25 mouse cellular contexts compared by ENCODE assay signal in the genomic region with DNA sequence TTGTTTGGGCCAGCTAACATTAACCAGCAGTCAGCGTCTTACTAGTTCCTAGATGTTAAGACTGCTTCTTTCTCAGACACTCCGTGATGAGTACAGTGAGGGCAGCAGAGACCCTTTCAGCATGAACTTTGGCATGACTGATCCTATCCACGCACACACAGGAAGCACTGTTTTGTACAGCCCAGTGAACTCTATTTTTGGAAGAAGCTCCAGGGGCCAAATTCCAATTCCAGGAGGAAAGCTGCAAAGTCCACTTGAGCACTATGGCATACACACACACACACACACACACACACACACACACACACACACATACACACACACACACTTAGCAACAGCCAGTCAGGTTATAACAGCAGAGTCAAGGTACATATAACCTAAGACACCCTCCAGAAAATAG.
DNase-seq lines count a peak whose midpoint lies in the region; ATAC-seq and TF ChIP-seq lines count a peak whose summit lies in the region.
"Had no signal": no experiment of that assay in that cellular context is flagged by ENCODE, and none has a peak within 500 bp of the region (broad histone marks: within the 10 kb centered on the region; RNA-seq: fewer than 3 reads in every experiment).

No protein-coding gene starts in this region.

- no peaks in the 10 kb centered on the region for H3K4me1 ChIP-seq in kidney, embryonic 15.5 days
- H3K4me1 ChIP-seq in kidney, adult 2 months (ENCODE audit: control insufficient read depth, insufficient read depth, low read length): peaks cover 7% of the 10 kb centered on the region; the same call in 1 of the 2 replicates
- no peaks in the 10 kb centered on the region for H3K4me1 ChIP-seq in kidney, postnatal 0 days (replicated peaks; ENCODE audit: insufficient read depth, low read length)
- no peaks in the 10 kb centered on the region for H3K4me1 ChIP-seq in midbrain, embryonic 13.5 days (replicated peaks)
- H3K4me1 ChIP-seq: embryonic facial prominence, embryonic 10.5 days; embryonic facial prominence, embryonic 15.5 days; forebrain, embryonic 12.5 days; limb, embryonic 13.5 days; midbrain, embryonic 10.5 days; neural tube, embryonic 13.5 days had no signal

- no peaks in the 10 kb centered on the region for H3K9me3 ChIP-seq in kidney, embryonic 15.5 days (replicated peaks)
- H3K9me3 ChIP-seq in kidney, postnatal 0 days (replicated peaks; ENCODE audit: low read length): no peaks in the 10 kb centered on the region
- no peaks in the 10 kb centered on the region for H3K9me3 ChIP-seq in midbrain, embryonic 13.5 days
- H3K9me3 ChIP-seq: embryonic facial prominence, embryonic 10.5 days; embryonic facial prominence, embryonic 15.5 days; forebrain, embryonic 12.5 days; limb, embryonic 13.5 days; midbrain, embryonic 10.5 days; neural tube, embryonic 13.5 days had no signal

- no peak overlapping the region for H3K9ac ChIP-seq in kidney, embryonic 15.5 days
- no peak overlapping the region for H3K9ac ChIP-seq in kidney, postnatal 0 days (ENCODE audit: low read depth, low read length)
- H3K9ac ChIP-seq in midbrain, embryonic 13.5 days (replicated peaks): no peak overlapping the region
- H3K9ac ChIP-seq: embryonic facial prominence, embryonic 15.5 days; forebrain, embryonic 12.5 days; forebrain, postnatal 0 days; limb, embryonic 13.5 days; lung, embryonic 14.5 days; neural tube, embryonic 13.5 days had no signal

- no peak overlapping the region for H3K4me3 ChIP-seq in kidney, embryonic 15.5 days (replicated peaks)
- no peak overlapping the region for H3K4me3 ChIP-seq in kidney, adult 2 months (ENCODE audit: insufficient read depth, low read depth, low read length)
- H3K4me3 ChIP-seq in kidney, postnatal 0 days (replicated peaks; ENCODE audit: low read depth, low read length): no peak overlapping the region
- H3K4me3 ChIP-seq in midbrain, embryonic 13.5 days (replicated peaks): no peak overlapping the region
- H3K4me3 ChIP-seq: embryonic facial prominence, embryonic 10.5 days; embryonic facial prominence, embryonic 15.5 days; forebrain, embryonic 12.5 days; layer of hippocampus, adult 2 months; left cerebral cortex, adult 2 months; limb, embryonic 13.5 days; midbrain, embryonic 10.5 days; myocyte; neural tube, embryonic 13.5 days had no signal

- 69% methylated on average over 3 of the region's 3 CpGs for WGBS in kidney, embryonic 15.5 days
- WGBS in kidney, adult 2 months: 31% methylated on average over 3 of the region's 3 CpGs
- WGBS in kidney, postnatal 0 days: 58% methylated on average over 3 of the region's 3 CpGs
- 91% methylated on average over 3 of the region's 3 CpGs for WGBS in midbrain, embryonic 13.5 days

- no peak for TF ChIP-seq CTCF in kidney, adult 2 months (conservative IDR thresholded peaks at IDR 0.05; ENCODE audit: insufficient read depth, insufficient read length, low read depth, low read length)
- TF ChIP-seq CTCF in kidney, postnatal 0 days (IDR thresholded peaks at IDR 0.05; ENCODE audit: low read depth): no peak

- TF ChIP-seq POLR2A in kidney, adult 2 months (IDR thresholded peaks at IDR 0.05; ENCODE audit: low read depth, low read length): no peak

- no peak overlapping the region for H3K4me2 ChIP-seq in kidney, embryonic 15.5 days
- H3K4me2 ChIP-seq in kidney, postnatal 0 days (ENCODE audit: low read length): no peak overlapping the region
- no peak overlapping the region for H3K4me2 ChIP-seq in midbrain, embryonic 13.5 days (replicated peaks)
- H3K4me2 ChIP-seq: embryonic facial prominence, embryonic 15.5 days; forebrain, embryonic 12.5 days; limb, embryonic 13.5 days; lung, embryonic 14.5 days; neural tube, embryonic 13.5 days had no signal

- ATAC-seq in kidney, embryonic 15.5 days (replicated peaks; ENCODE audit: low FRiP score): no peak; the same call in 1 of the 2 replicates
- ATAC-seq in kidney, postnatal 0 days (replicated peaks; ENCODE audit: low FRiP score, low read depth): peak; percentile 76
- ATAC-seq in midbrain, embryonic 13.5 days: no peak
- ATAC-seq: forebrain, postnatal 0 days; hindbrain, embryonic 16.5 days; Patski had no signal

- DNase-seq in kidney, adult 11 months: peak; percentile 67
- DNase-seq in kidney, adult 2 months: peak; percentile 88
- peak; percentile 12 for DNase-seq in kidney, postnatal 0 days (ENCODE audit: low spot score)
- DNase-seq in kidney, postnatal 4 days: peak; percentile 4 to 10
- no peak for DNase-seq in heart, postnatal 10 days
- DNase-seq in spleen, adult 12 weeks (ENCODE audit: low spot score): no peak
- DNase-seq: adrenal gland, postnatal 10 days; cerebellum, adult 8-10 months; forebrain, postnatal 0 days; lung, embryonic 14.5 days; lung, postnatal 14 days; right cerebral cortex, postnatal 4 days had no signal

- H3K27ac ChIP-seq in kidney, embryonic 15.5 days: no peak overlapping the region
- peak overlapping the region; percentile 96 for H3K27ac ChIP-seq in kidney, adult 2 months (ENCODE audit: insufficient read depth, low read depth, low read length)
- H3K27ac ChIP-seq in kidney, postnatal 0 days: peak overlapping the region; percentile 13; the same call in 1 of the 2 replicates
- H3K27ac ChIP-seq in midbrain, embryonic 13.5 days: no peak overlapping the region
- H3K27ac ChIP-seq: embryonic facial prominence, embryonic 10.5 days; embryonic facial prominence, embryonic 15.5 days; forebrain, embryonic 12.5 days; layer of hippocampus, adult 2 months; left cerebral cortex, adult 2 months; limb, embryonic 13.5 days; midbrain, embryonic 10.5 days; neural tube, embryonic 13.5 days had no signal

- no peaks in the 10 kb centered on the region for H3K36me3 ChIP-seq in kidney, embryonic 15.5 days
- no peaks in the 10 kb centered on the region for H3K36me3 ChIP-seq in kidney, adult 2 months (ENCODE audit: control insufficient read depth, insufficient read depth, low read length)
- H3K36me3 ChIP-seq in kidney, postnatal 0 days (ENCODE audit: insufficient read depth, low read length): no peaks in the 10 kb centered on the region
- no peaks in the 10 kb centered on the region for H3K36me3 ChIP-seq in midbrain, embryonic 13.5 days
- H3K36me3 ChIP-seq: embryonic facial prominence, embryonic 10.5 days; embryonic facial prominence, embryonic 15.5 days; forebrain, embryonic 12.5 days; limb, embryonic 13.5 days; midbrain, embryonic 10.5 days; neural tube, embryonic 13.5 days had no signal

- intact Hi-C loops in heart, postnatal 10 days (cut with DNase I): no loop called here

- H3K27me3 ChIP-seq in kidney, embryonic 15.5 days: no peaks in the 10 kb centered on the region
- no peaks in the 10 kb centered on the region for H3K27me3 ChIP-seq in kidney, adult 2 months (replicated peaks; ENCODE audit: control insufficient read depth, insufficient read depth, low read length)
- no peaks in the 10 kb centered on the region for H3K27me3 ChIP-seq in kidney, postnatal 0 days (ENCODE audit: insufficient read depth, low read length)
- H3K27me3 ChIP-seq in midbrain, embryonic 13.5 days: no peaks in the 10 kb centered on the region
- H3K27me3 ChIP-seq: embryonic facial prominence, embryonic 15.5 days; forebrain, embryonic 12.5 days; limb, embryonic 13.5 days; neural tube, embryonic 13.5 days had no signal

Comparison
In these comparisons a context has a peak if more than half of its experiments do, and no peak if none do; other contexts are left out.
1. H3K27ac ChIP-seq: peak in kidney, adult 2 months (single experiment) and kidney, postnatal 0 days (single experiment); none in kidney, embryonic 15.5 days (single experiment) and midbrain, embryonic 13.5 days (single experiment).
2. DNase-seq: peak in kidney, adult 11 months (single experiment), kidney, adult 2 months (single experiment), kidney, postnatal 0 days (single experiment) and kidney, postnatal 4 days (2 of 2); none in heart, postnatal 10 days (0 of 2) and spleen, adult 12 weeks (single experiment).